Mouse (Mus musculus): ENCODE results near the gene Appbp2.

- peak; percentile 91 for TF ChIP-seq POLR2A (IDR thresholded peaks at IDR 0.05; ENCODE audit: low read depth, low read length)
- TF ChIP-seq CTCF (conservative IDR thresholded peaks at IDR 0.05; ENCODE audit: insufficient read depth, insufficient read length, low read depth, low read length): no peak
Observed at GRCm38 (mm10) chr11:85234990-85235841, at the start of gene Appbp2.

Data from kidney, adult 2 months (tissue).